Mouse (Mus musculus) heart, embryonic 11.5 days (tissue): ENCODE data around the gene Tpd52l2. TPM values are rescaled to one million over a fixed set of nuclear protein-coding genes. Genes with fewer than 3 reads are reported as not detected.

Experiments used
- ATAC-seq: fragments of 200-750 bp; cut with Nextera tagmentation; replicated peaks from 2 replicates; pipeline ENCODE4 v1.8.0; 2017; ENCODE audit warnings: moderate library complexity; ENCODE audit not compliant: insufficient number of reproducible peaks, low FRiP score, low TSS enrichment
- H3K27ac ChIP-seq: fragments of 300-500 bp; sonication (generic); 2 replicates; pipeline ENCODE4 v1.5.1; 2014; ENCODE audit warnings: mild to moderate bottlenecking, low read depth, low read length
- H3K27me3 ChIP-seq: fragments of 300-500 bp; sonication (generic); 2 replicates; pipeline ENCODE4 v1.6.1; 2014; ENCODE audit warnings: mild to moderate bottlenecking, low read length, mixed read lengths; ENCODE audit not compliant: control insufficient read depth, insufficient read depth
- H3K36me3 ChIP-seq: fragments of 300-500 bp; sonication (generic); 2 replicates; pipeline ENCODE4 v1.6.1; 2014; ENCODE audit warnings: mild to moderate bottlenecking, low read length, moderate library complexity, mixed read lengths; ENCODE audit not compliant: control insufficient read depth, insufficient read depth
- H3K4me1 ChIP-seq: fragments of 300-500 bp; sonication (generic); 2 replicates; pipeline ENCODE4 v1.6.1; 2014; ENCODE audit warnings: low read length; ENCODE audit not compliant: control insufficient read depth, insufficient read depth
- H3K4me2 ChIP-seq: fragments of 300-500 bp; sonication (generic); 2 replicates; pipeline ENCODE4 v1.6.1; 2014; ENCODE audit warnings: mild to moderate bottlenecking, moderate library complexity
- H3K4me3 ChIP-seq: fragments of 300-500 bp; sonication (generic); 2 replicates; pipeline ENCODE4 v1.5.1; 2014; ENCODE audit warnings: low read depth, low read length
- H3K9ac ChIP-seq: fragments of 300-500 bp; sonication (generic); 2 replicates; pipeline ENCODE4 v1.6.1; 2014; ENCODE audit warnings: mild to moderate bottlenecking, low read depth, low read length, moderate library complexity
- H3K9me3 ChIP-seq: fragments of 300-500 bp; sonication (generic); replicated peaks from 2 replicates; pipeline ENCODE4 v1.6.1; 2016; ENCODE audit warnings: low read length; ENCODE audit not compliant: control insufficient read depth
- WGBS: fragments of 180-500 bp; shearing (Covaris S2); extraction: QIAGEN DNeasy Blood & Tissue Kit; methylation state at CpG from one replicate; pipeline ENCODE4 v1.1.7; 2014; ENCODE audit not compliant: insufficient replicate concordance; 5-methylcytosine and 5-hydroxymethylcytosine counted together
- polyA plus RNA-seq: library from polyadenylated mRNA; unstranded; fragments of >200 nt; fragmentation: Nextera tagmentation; extraction: Ambion mirVana; gene quantifications from 2 replicates; pipeline ENCODE4 v1.2.1, GENCODE M21; 2014

The Tpd52l2 gene
- polyA plus RNA-seq, 1 experiment from 2014 or later, result 128 TPM

DNA sequence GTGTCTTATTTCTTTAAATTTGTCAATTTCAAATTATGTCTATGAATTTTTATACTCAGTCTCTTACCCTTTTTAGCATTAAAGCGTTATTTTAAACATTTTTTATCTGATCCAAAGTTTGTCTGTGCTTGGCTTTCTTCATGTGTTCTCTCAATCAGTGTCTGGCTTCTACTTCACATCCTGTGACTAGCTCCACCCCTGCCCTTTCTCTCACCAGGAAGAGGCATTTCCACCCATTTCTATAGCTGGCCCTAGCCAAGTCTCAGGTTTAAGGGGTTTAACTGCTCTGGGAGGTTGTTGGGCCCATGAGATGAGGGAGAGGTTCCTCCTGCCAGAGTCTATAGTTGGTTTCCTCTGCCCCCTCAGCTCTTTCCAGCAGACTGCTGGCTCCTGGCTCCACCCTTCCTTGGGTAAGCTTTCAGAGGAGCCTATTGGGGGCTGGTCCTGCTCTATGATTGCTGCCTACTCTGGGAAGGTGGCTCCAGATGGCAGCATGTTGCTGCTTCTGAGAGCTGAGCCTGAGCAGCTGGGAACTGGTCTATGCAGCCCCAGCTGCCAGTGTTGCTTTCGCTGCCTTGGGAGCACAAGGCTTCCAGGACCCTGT is 40.6 kb downstream of the Tpd52l2 start:
- H3K36me3 ChIP-seq, result no peaks in the 10 kb centered on the region; the same call in 1 of the 2 replicates

DNA sequence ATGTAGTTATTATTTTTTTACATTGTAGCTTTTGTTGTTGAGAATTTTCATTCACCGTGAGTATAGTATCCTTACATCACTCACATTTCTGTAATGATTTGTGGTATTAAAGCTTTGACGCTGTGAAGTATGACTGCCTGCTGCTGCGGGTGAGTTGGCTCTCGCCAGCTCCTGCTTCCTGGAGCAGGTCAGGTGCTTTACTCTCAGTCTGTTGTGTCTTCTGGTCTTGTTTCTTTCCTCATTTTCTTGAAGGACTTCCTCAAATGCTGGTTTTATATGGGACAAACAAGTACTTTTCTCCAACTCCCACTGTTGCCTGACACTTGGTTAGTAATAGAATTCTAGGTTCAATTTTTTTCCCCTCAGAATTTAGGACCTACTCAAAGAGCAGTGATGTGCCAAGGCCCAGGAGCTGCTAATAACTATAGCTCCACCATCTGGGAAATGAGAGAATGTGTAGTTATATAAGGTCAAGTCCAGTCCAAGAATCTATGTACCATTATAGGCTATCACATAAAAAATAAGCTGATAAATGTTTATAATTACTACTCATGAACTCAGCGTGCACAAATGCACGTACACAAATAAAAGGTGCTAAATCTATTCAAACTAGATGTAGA is 44.9 kb downstream of the Tpd52l2 start:
- H3K4me2 ChIP-seq, result no peak overlapping the region
- no peaks in the 10 kb centered on the region for H3K27me3 ChIP-seq
- H3K36me3 ChIP-seq, result no peaks in the 10 kb centered on the region; the same call in 1 of the 2 replicates
- no peak for ATAC-seq
- H3K27ac ChIP-seq, result no peak overlapping the region
- H3K9ac ChIP-seq, result no peak overlapping the region
- H3K9me3 ChIP-seq, result no peaks in the 10 kb centered on the region
- H3K4me1 ChIP-seq, result peaks cover 10% of the 10 kb centered on the region; the same call in 1 of the 2 replicates
- WGBS, result 91% methylated on average over 6 of the region's 6 CpGs
- H3K4me3 ChIP-seq, result no peak overlapping the region

More for the DNA sequence above, 40.6 kb downstream of the Tpd52l2 start:
- H3K4me2 ChIP-seq, result peak overlapping the region; percentile 3; the same call in 1 of the 2 replicates
- H3K9ac ChIP-seq, result no peak overlapping the region
- no peaks in the 10 kb centered on the region for H3K9me3 ChIP-seq
- ATAC-seq, result peak; percentile 78
- 75% methylated on average over 2 of the region's 2 CpGs for WGBS
- peaks cover 8% of the 10 kb centered on the region; the same call in 1 of the 2 replicates for H3K4me1 ChIP-seq
- H3K27ac ChIP-seq, result peak overlapping the region; percentile 55
- H3K4me3 ChIP-seq, result no peak overlapping the region
- H3K27me3 ChIP-seq, result no peaks in the 10 kb centered on the region

DNA sequence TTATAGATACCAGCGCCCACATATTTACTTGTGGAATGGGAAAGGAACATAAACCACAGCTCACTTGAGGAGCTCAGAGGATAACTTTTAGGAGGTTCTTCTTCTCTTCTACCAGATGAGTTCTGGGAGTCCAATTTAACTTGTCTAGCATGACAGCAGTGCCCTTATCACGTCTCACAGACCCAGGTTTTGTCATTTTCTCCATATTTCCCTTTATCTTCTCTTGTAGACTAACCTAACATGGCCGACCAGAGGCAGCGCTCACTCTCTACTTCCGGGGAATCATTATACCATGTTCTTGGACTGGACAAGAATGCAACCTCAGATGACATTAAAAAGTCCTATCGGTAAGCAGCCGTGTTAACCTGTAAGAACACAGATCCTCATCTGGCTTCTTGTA is 49.2 kb downstream of the Tpd52l2 start:
- Histone ChIP-seq H3K27ac (no peak overlapping the region), H3K4me2 (no peak overlapping the region), H3K27me3 (no peaks in the 10 kb centered on the region), H3K9me3 (no peaks in the 10 kb centered on the region), H3K4me1 (0 out of 2 replicates have a peak, but pooled peaks cover 3% of the 10 kb centered on the region), H3K36me3 (peaks cover 24% of the 10 kb centered on the region), H3K4me3 (no peak overlapping the region), H3K9ac (no peak overlapping the region)
- ATAC-seq, result no peak
- WGBS, result 90% methylated on average over 7 of the region's 7 CpGs

DNA sequence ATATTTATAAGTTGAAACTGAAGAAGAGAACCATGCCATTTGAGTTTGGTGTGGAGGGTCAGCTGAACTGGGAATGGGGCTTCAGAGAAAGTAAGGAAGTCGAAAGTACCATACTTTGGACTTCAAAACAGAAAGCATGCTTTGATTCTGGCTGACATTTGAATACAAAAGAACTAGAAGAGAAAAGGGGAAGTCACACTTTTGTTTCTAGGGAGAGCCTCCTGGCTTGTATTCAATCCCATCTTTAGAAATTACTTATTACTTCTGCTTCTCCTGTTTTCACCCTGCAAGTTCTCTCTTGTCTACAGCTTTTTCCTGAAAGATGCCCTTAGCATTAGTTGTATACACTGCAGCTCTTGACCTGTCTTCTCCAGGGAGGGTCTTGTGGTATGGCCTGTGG is 51.3 kb downstream of the Tpd52l2 start:
- WGBS, result 82% methylated on average over 1 of the region's 1 CpGs
- Histone ChIP-seq H3K4me2 (no peak overlapping the region), H3K4me3 (no peak overlapping the region), H3K27ac (no peak overlapping the region), H3K4me1 (0 out of 2 replicates have a peak, but pooled peaks cover 3% of the 10 kb centered on the region), H3K9me3 (no peaks in the 10 kb centered on the region), H3K27me3 (no peaks in the 10 kb centered on the region), H3K36me3 (peaks cover 38% of the 10 kb centered on the region), H3K9ac (no peak overlapping the region)
- ATAC-seq, result no peak

DNA sequence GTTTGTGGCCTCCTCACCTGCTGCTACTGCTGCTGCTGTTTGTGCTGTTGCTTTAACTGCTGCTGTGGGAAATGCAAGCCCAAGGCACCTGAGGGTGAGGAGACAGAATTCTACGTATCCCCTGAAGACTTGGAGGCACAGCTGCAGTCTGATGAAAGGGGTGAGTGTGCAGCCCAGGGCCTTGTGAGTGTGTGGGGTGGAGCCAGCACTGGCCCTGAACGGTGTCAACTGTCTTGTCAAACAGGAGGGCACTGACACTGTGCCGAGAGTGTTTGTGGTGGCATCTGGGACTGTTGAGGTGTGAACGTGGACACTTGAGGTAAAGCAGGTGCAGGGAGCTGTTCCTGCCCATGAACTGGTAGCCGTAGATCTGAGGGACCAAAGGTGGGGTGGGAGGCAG is 51.7 kb downstream of the Tpd52l2 start:
- 0 out of 2 replicates have a peak, but pooled peaks cover 3% of the 10 kb centered on the region for H3K4me1 ChIP-seq
- H3K9me3 ChIP-seq, result no peaks in the 10 kb centered on the region
- no peaks in the 10 kb centered on the region for H3K27me3 ChIP-seq
- no peak overlapping the region for H3K9ac ChIP-seq
- WGBS, result 80% methylated on average over 5 of the region's 5 CpGs
- no peak overlapping the region for H3K4me3 ChIP-seq
- no peak overlapping the region for H3K27ac ChIP-seq
- H3K4me2 ChIP-seq, result no peak overlapping the region
- ATAC-seq, result no peak
- peaks cover 38% of the 10 kb centered on the region for H3K36me3 ChIP-seq

DNA sequence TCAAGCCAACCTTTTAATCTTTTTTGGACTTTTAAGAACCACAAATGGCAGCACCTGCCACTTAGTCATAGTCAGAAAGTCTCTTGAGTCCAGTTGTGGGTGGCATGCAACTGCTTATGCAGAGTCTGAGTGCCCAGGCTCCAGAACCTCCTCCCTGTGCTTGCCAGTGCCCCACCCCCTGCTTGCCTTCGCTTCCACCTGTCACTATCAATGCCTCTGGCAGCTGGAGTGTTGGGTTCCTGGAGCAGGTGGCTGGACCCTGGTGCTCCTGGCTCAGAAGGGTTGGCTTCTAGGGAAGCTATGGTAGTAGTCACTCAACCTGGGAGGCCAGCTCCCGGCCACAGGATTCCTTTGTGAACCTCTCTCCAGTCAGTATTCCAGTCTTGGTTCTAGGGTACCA is 53.3 kb downstream of the Tpd52l2 start:
- peaks cover 38% of the 10 kb centered on the region for H3K36me3 ChIP-seq
- no peaks in the 10 kb centered on the region for H3K27me3 ChIP-seq
- 0 out of 2 replicates have a peak, but pooled peaks cover 3% of the 10 kb centered on the region for H3K4me1 ChIP-seq
- H3K4me2 ChIP-seq, result no peak overlapping the region
- no peaks in the 10 kb centered on the region for H3K9me3 ChIP-seq
- H3K27ac ChIP-seq, result no peak overlapping the region
- no peak overlapping the region for H3K4me3 ChIP-seq
- H3K9ac ChIP-seq, result no peak overlapping the region
- WGBS, result 93% methylated on average over 2 of the region's 2 CpGs
- no peak for ATAC-seq

DNA sequence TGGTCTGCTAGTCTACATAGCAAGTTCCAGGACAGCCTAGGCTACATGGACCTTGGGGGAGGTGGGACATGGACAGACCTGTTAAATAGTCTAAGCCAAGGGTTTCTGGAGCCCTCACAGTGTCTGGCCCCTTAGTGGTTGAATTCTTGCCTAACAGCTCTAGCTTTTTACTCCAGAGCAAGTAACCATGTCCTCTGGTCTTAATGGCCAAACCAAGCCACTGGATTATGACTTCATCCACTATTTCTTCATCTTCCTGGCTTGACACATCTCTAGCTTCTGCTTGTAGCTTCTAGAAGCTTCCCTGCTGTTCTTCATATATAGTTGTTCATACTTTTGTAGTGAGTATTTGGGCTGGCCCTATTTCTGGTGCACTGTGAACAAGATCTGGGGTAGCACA is 56.8 kb downstream of the Tpd52l2 start:
- H3K9ac ChIP-seq, result no peak overlapping the region
- no peak for ATAC-seq
- no peaks in the 10 kb centered on the region for H3K4me1 ChIP-seq
- peaks cover 33% of the 10 kb centered on the region for H3K36me3 ChIP-seq
- no peak overlapping the region for H3K4me2 ChIP-seq
- H3K4me3 ChIP-seq, result no peak overlapping the region
- H3K27me3 ChIP-seq, result no peaks in the 10 kb centered on the region
- no peaks in the 10 kb centered on the region for H3K9me3 ChIP-seq
- H3K27ac ChIP-seq, result no peak overlapping the region

DNA sequence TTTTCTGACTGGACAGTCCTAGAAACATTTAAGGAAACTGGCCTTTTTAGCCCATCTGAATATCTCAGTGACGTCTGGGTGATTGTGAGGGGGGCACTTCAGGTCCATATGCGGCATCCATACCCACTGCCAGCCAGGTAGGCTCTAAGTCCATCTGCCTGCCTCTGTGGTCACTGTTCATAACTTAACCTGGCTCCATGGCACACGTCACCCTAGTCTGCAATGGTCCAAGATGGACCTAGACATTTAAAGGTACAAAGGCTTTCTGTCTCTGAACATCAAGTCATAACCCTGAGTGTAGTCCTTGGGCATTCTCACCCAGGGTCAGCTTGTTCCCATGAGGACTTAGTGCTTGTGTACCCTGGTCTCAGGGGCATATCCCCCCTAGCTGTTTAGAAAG is 70.4 kb downstream of the Tpd52l2 start:
- 81% methylated on average over 3 of the region's 3 CpGs for WGBS
- ATAC-seq, result no peak
- Histone ChIP-seq H3K4me2 (no peak overlapping the region), H3K27ac (no peak overlapping the region), H3K9ac (no peak overlapping the region), H3K27me3 (no peaks in the 10 kb centered on the region), H3K4me3 (no peak overlapping the region), H3K4me1 (peaks cover 6% of the 10 kb centered on the region), H3K9me3 (no peaks in the 10 kb centered on the region), H3K36me3 (no peaks in the 10 kb centered on the region)
